Mouse (Mus musculus) MN1 (cell line): ENCODE results near the gene Babam1.
"Not testable (repeated sequence)": the region's sequence is repeated elsewhere in the genome, so short reads cannot be mapped to it uniquely, and the experiment has no call there.

Experiments used
- DNase-seq: peaks from one replicate; pipeline ENCODE4 v3.0.0-alpha.2; 2016; ENCODE audit warnings: low spot score

Gene Babam1

DNA sequence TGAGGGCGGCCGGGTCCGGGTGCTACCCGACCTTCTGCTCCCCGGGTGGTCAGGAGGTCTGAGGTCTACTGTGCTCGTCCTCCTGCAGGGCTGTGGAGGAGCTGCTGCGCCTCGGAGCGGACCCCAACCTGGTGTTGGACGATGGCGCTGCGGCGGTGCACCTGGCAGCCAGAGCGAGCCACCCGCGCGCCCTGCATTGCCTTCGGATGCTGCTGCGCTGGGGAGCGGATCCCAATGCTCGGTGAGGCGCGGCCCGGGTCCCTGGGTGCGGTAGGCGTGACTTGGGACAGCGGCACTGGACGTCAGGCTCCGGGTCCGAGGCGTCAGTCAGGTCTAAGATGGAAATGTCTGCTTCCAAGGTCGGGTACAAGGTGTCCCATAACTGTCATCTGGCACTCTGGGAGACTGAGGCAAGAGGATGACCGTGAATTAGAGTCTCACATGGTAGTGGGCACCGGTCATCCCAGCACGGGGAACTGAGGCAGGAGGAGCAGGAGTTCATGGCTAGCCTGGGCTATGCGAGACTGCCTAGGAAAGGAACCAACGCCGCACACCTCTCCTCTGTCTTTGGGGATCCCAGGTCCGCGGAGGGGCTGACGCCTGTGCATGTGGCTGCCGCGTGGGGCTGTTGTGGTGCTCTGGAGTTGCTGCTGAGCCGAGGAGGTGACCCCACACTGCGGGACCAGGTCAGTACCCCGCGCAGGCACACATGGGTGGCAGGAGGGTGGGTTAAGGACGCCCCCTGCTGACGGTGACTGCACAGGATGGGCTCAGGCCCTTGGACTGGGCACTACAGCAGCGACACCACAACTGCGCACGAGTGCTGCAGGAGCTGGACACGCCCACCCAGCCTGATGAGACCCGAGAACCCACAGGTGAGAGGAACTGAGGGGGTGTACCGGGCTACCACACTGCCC lies 9.7 kb downstream of the Babam1 start:
- DNase-seq, result peak; percentile 79

DNA sequence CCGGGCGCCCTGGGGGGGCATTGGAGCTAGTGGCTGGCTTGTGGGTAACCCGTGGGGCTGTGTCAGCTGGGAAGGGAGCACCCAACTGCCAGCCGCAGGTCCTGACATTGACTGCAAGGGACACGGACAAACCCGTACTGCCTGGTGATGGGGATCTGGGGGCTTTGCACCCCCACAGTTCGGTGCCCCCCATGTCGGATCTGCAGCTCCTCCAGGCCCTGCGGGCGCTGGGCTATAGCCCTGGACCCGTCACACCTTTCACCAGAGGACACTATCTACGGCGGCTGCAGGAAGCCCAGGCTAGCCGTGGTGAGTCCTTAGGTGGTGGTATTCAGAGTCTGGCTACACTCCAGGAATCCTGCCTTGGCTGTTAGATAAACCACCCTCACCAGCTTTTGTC lies 10.8 kb downstream of the Babam1 start:
- DNase-seq, result no peak

DNA sequence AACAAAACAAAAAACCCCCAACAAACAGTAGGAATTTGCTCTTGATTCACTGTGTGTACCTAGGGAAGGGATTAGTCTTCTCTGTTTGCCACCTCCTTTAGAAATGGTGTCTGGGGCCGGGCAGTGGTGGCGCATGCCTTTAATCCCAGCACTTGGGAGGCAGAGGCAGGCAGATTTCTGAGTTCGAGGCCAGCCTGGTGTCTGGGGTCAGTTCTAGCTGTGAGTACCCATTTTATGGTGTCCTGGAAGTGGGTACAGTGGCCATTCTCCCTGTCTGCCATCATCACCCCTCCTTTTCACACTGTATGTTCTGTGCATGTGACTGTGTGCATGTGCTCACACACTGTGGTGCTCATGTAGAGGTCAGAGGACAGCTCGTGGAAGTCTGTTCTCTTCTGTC lies 11.6 kb downstream of the Babam1 start:
- no peak for DNase-seq

DNA sequence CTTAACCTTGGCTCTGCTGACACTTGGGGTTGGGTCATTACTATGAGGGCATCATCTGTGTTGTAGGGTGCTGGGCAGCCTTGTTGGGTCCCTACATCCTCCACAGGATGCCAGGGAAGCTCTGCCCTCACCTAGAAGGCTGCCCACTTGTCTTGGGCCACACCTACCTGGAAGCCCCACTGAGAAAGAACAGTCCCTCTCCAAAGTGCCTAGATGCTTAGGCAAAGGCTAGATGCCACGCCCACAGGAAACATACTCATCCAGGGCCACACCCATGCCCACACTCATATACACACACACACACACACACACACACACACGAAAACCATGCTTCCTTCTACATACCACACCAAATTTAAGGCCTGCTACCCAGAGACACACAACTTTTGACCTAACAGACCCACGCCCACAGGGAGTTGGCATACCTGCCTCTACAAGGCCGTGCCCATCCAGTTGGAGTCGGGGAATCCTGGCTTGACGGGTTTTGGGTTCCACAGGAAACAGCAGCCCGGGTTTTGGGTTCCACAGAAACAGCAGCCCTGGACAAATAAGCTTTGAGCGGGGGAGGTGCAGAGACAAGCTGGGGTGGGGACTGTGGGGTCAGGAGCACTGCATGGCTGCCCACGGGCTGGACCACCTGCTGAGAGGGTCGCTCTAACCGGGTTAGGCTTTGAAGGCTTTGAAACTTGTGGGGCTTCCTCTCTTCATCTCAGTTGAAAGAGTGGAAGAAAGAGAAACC lies 15.0 kb downstream of the Babam1 start:
- DNase-seq, result no peak

DNA sequence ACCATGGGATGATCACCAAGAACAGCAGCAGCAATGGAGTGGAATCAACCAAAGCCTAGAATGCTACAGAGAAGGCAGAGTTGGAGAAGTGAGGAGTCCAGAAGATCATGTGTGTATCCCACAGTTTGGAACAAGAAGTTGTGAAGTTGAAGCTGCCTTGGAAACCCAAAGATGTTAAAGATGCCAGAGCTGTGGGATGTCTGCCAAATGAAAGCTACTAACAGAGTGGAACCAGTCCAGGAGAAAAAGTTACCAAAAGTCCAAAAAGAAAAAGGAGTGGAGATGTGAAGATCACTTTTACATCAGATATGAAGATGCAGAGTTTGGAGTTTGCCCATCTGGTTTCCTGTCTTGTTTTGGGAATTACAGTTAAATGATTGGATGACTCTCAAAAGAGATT lies 25.5 kb downstream of the Babam1 start:
- no peak for DNase-seq

DNA sequence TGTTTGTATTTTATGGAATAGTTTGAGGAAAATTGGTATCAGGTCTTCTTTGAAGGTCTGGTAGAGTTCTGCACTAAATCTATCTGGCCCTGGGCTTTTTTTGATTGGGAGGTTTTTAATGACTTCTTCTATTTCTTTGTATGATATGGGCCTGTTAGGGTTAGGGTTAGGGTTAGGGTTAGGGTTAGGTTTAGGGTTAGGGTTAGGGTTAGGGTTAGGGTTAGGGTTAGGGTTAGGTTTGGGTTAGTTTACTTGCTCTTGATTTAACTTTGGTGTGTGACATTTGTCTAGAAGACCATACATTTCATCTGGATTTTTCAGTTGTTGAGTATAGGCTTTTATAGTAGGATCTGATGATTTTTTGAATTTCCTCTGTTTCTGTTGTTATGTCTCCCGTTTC lies 36.3 kb downstream of the Babam1 start:
- not testable (repeated sequence) for DNase-seq

DNA sequence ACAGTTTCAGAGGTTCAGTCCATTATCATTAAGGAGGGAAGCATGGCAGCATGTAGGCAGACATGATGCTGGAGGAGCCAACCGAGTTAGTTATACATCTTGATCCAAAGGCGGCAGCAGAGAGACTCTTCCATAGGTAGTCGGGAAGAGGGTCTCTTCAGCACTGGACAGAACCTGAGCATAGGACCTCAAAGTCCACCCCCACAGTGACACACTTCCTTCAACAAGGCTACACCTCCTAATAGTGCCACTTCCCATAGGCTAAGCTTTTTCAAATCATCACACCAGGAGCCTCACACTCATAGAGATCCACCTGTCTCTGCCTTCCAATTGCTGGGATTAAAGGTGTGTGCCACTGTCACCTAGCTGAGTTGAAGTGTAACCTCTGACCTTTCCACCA lies 40.4 kb downstream of the Babam1 start:
- DNase-seq, result no peak

DNA sequence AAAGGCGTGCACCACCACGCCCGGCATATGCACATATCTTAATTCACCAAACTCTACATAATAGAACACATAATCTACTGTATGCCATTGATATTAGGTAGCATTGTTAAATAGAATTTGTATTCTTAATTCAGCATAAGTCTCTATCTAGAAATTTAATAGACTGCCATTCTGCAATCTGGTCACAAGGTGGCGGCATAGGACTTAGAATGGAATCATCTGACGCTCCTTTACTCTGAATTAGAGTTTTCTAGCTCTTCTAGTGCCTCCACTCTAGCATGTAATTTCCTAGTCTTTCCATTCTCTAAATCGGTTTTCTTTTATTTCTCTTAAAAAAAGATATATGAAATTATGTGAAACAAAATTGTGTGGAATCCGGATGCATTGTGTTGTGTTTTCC lies 44.7 kb downstream of the Babam1 start:
- peak; percentile 85 for DNase-seq

DNA sequence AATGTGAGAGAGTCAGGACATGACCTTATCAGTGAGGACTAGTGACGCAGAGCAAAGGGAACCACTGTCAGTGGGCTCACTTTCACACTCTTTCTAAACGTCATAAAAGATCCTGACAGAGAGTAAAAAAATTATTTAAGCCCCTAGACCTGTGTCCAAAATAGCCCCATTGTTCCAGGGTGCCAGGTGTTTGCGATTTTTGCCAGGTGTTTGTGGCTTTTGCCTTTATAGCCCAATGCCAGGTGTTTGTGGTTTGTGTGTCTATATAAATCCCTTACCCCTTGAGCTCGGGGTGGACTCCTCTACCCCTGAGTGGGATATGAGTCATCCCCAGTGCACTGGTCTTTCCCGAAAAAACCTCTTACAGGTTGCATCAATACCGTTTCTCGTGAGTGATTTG lies 48.4 kb downstream of the Babam1 start:
- no peak for DNase-seq

DNA sequence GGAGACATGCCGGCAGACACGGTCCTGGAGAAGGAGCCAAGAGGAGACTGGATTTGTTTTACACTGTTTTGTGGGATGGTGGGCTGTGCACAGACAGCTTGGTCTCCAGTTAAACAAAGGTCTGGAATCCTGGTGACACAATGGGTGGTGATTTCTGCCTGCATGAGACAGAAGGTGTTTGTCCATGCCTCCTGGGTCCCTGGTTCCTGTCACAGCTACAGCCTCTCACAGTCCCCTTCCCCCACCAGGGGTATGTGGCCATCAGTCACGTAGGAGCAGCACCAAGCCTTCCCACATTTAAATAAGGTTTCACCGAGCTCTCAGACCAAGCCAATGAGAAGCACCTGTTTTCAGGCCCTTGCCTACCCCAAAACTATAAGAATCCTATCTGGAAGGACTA lies 54.7 kb downstream of the Babam1 start:
- no peak for DNase-seq

DNA sequence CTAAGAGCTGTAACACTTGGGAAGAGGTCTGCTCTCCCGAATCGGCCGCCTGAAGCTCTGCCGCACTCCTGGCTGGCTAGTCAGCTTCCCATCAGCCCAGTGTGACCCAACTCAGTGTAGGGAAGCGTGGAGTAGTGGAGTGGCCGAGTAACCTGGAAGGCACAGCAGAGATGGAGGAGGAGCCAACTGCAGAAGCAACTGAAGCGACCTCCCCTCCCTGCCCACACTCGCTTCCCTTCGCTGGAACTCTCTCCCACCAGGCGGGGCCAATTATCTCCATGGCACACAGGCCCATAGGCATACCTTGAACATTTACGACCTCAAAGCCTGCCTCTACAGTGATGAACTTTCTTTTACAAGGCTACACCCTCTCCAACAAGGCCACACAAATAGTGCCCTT lies 55.1 kb downstream of the Babam1 start:
- no peak for DNase-seq

DNA sequence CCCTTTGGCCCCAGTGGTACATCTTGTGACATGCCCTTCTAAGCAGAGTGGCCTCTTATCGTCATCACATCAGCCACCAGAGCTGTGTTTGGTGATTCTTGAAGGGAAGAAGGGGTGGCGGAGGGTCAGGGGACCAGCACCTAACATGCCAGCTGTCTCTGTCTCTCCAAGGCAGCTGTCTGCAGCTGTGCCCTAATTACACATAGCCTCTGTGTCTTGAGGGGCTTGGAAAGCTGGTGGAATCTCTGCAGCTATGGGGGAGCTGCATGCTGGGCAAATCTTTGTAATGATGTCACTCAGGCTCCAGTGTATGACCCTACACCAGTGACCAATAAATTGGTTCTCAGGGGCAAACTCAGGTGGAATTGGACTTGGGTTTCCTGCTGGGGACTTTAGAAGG lies 56.0 kb downstream of the Babam1 start:
- no peak for DNase-seq
